Mouse (Mus musculus) adrenal gland, adult (tissue): Measurements from ENCODE around the gene Asb15.

ENCODE experiments used
- DNase-seq, 2 experiments: peaks; one replicate each; pipeline ENCODE4 v3.0.0; 2022 to 2023; ENCODE audit warnings: low spot score in 1 of 2; ENCODE audit not compliant: inconsistent age in 2 of 2

Asb15 gene

DNA sequence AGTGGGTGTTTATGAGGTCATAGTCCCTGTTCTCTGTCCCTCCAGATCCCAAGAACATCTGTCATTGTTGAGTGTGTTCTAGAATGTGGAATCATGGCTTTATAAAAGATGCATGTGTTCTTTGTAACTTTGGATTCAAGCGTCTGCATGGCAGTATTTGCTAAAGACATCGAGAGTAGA is at the start of gene Asb15:
TSS of gene Asb15 (plus strand) at position 81 of the 180 bp plus-strand sequence.
- DNase-seq = no peak

DNA sequence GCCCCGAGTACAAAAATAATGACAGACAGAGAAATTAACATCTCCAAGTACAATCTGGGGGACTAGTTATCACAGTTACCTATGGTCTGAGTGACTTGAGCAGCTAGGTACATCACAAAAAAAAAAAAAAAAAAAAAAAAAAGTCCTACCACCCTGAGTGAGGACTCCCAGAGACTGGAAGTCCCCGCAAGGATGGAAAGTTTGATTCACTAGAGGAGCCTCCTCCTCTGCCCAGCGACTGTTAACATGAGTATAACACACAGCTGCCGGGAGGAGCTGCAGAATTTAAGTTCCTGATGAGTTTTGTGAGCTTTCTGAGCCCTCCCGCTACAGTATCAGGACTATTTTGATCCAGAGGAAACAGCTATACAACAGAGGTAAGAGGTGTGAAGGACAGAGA is 41.4 kb upstream of the Asb15 start:
- DNase-seq = no peak

- DNase-seq = no peak
Observed at GRCm38 (mm10) chr6:24490341-24490740, 37.6 kb upstream of the Asb15 start.

GRCm38 (mm10) chr6:24504141-24504540 is 23.8 kb upstream of the Asb15 start:
- no peak for DNase-seq

DNA sequence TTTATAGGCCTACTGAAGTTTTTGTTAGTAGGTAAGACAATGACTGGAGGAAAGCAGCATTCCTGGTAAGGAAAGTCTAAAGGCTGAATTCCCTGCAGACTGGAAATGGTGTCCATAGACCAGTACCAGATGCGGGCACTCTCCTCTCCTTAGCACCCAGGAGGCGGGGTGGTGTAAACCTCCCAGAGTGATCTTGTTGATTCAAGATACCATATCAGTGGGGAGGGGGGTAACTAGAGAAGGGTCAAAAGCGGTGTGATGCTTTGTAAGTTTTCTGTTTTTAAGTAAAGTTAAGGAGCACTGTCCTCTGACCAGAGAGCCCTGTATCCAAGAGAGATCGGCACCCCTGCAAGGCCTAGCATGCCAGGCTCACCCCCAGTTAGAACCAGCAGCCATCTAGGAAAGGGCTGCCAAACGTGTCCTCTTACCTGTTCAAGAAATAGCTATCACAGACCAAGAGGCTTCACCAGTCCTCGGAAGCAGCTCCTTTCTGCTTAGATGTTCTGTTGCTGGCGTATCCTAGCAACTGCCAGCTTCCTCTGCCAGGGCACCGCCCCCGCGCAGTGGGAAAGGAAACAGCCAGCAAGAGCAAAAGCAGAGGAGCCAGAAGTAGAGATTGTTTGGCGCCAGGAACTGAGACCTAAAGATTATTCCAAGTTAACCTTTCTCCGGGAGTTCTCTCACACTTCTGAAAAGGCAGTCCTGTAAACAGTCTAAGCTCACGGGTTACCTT is 13.2 kb upstream of the Asb15 start, which contains the start of gene Iqub:
TSS of gene Iqub (minus strand) at position 516 of the 733 bp plus-strand sequence.
- DNase-seq = peak; percentile 52 to 79

DNA sequence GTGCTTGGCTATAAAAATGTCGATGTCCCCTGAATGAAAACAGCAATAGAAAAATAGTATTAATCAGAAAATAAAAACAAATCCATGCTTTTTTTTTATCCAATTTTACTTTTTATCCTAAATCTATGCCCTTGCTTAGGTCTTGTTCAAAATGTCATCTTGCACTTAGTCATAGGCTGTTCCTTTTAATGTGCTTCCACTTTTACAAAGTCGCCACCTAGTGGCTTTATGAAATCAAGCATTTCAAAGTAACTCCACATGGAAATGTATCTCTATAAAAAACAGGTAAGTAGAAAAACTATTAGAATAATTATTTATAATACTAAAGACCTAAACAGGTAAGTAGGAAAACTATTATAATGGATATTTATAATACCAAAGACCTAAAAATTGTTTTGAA is 11.7 kb upstream of the Asb15 start:
- DNase-seq = peak in 1 of 2 experiments; percentile 54

GRCm38 (mm10) chr6:24525705-24526104 is 2.2 kb upstream of the Asb15 start:
- DNase-seq = no peak

GRCm38 (mm10) chr6:24527155-24528063 is 535 bp upstream of the Asb15 start, which contains the start of gene Ndufa5:
Ndufa5 (minus strand) TSS chr6:24528013.
- DNase-seq = peak; percentile 95 to 97

GRCm38 (mm10) chr6:24530166-24530565 is 2.2 kb downstream of the Asb15 start:
- peak; percentile 29 to 82 for DNase-seq

GRCm38 (mm10) chr6:24530711-24531420 is 2.9 kb downstream of the Asb15 start:
- peak in 1 of 2 experiments; percentile 26 for DNase-seq

GRCm38 (mm10) chr6:24532804-24533203 is 4.9 kb downstream of the Asb15 start:
- DNase-seq = no peak

- no peak for DNase-seq
Observed at GRCm38 (mm10) chr6:24538435-24538834, 10.5 kb downstream of the Asb15 start.

DNA sequence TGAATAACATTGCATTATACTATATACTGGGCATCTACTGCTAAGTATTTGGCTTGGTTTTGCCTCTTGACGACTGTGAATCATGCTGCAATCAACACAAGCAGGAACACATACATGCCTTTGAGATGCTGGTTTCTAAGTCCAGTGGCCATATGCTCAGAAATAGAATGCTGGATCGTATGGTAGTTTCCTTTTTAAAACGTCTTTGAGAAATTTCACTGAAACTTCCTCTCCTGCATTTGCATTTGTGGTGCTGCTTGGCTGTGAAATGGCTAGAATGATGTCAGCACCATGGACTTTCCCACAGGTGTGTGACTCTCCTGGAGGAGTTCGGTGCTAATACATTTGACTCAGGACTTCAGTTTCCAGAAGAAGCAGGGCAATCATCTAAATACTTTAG is 12.2 kb downstream of the Asb15 start:
- DNase-seq = no peak

- no peak for DNase-seq
Observed at GRCm38 (mm10) chr6:24542393-24542792, 14.4 kb downstream of the Asb15 start.

GRCm38 (mm10) chr6:24543119-24543591 is 15.2 kb downstream of the Asb15 start:
- DNase-seq = no peak

- no peak for DNase-seq
Observed at GRCm38 (mm10) chr6:24546716-24547420, 18.9 kb downstream of the Asb15 start.

GRCm38 (mm10) chr6:24549801-24550200 is 21.9 kb downstream of the Asb15 start:
- no peak for DNase-seq

DNA sequence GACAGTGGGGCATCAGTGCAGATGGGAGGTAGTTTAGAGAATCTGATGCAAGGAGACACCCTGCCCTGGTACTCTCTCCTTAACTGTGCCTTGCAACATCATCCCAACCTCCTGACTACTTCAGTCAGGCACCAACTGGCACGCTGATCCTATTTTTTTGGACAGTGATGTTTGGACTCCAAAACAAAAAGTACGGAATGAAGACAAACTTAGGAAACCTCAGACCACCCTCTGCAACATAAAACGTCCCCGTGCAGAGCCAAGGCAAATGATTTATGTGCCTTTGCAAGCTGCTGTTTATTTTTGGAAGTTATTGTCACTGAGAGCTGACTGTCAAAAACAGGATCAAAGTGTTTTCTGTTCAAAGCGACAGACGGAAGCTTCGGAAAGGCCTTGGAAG is 24.1 kb downstream of the Asb15 start:
- peak in 1 of 2 experiments; percentile 32 for DNase-seq

GRCm38 (mm10) chr6:24554427-24555086 is 26.6 kb downstream of the Asb15 start:
- DNase-seq = peak in 1 of 2 experiments; percentile 21

- DNase-seq = no peak
Observed at GRCm38 (mm10) chr6:24555488-24555887, 27.5 kb downstream of the Asb15 start.
